Mouse (Mus musculus): Measurements from ENCODE around the gene Mdm1. TPM values are rescaled to one million over a fixed set of nuclear protein-coding genes. Genes with fewer than 3 reads are reported as not detected.

The Mdm1 gene
- polyA plus RNA-seq, 1 experiment from 2014 or later, result 32.0 TPM

GRCm38 (mm10) chr10:118110006-118110920 is 31.3 kb upstream of the Mdm1 start:
- no peak overlapping the region for H3K4me2 ChIP-seq
- 15% methylated on average over 8 of the region's 8 CpGs for WGBS
- ATAC-seq (replicated peaks), result no peak

DNA sequence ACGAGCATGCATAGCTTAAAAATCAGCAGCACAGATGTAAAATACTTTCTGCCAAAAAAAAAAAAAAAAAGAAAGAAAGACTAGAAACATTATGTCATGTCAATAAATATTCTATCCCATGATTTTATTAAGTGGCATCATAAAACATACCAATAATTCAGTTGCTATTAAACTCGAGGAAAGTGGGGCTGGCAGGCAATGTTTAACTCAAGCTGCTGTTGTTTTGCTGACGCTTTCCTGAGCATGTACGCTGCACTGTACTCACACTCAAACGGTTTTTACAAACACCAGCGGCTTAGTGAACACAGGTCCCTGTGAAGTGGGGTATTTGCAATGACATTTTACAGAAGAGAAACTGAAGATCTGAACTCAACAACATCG is 30.7 kb upstream of the Mdm1 start:
- no peak for ATAC-seq (replicated peaks)
- H3K27ac ChIP-seq, result no peak overlapping the region
- no peak overlapping the region for H3K9ac ChIP-seq
- H3K9me3 ChIP-seq, result no peaks in the 10 kb centered on the region
- H3K27me3 ChIP-seq (replicated peaks), result no peaks in the 10 kb centered on the region; the same call in 1 of the 2 replicates
- peaks cover 17% of the 10 kb centered on the region; the same call in 1 of the 2 replicates for H3K4me1 ChIP-seq
- H3K36me3 ChIP-seq (replicated peaks), result no peaks in the 10 kb centered on the region
- H3K4me2 ChIP-seq, result no peak overlapping the region
- no peak overlapping the region for H3K4me3 ChIP-seq
- 81% methylated on average over 7 of the region's 7 CpGs for WGBS

More at GRCm38 (mm10) chr10:118110006-118110920, 31.3 kb upstream of the Mdm1 start:
- Histone ChIP-seq H3K4me1 (peaks cover 17% of the 10 kb centered on the region; the same call in 1 of the 2 replicates), H3K36me3 (replicated peaks) (no peaks in the 10 kb centered on the region), H3K27ac (no peak overlapping the region), H3K27me3 (replicated peaks) (no peaks in the 10 kb centered on the region; the same call in 1 of the 2 replicates), H3K9ac (no peak overlapping the region), H3K4me3 (no peak overlapping the region), H3K9me3 (no peaks in the 10 kb centered on the region)

GRCm38 (mm10) chr10:118111621-118112020 is 30.0 kb upstream of the Mdm1 start:
- 21% methylated on average over 7 of the region's 7 CpGs for WGBS
- Histone ChIP-seq H3K9me3 (no peaks in the 10 kb centered on the region), H3K27ac (no peak overlapping the region), H3K4me2 (no peak overlapping the region), H3K36me3 (replicated peaks) (no peaks in the 10 kb centered on the region), H3K4me3 (no peak overlapping the region), H3K9ac (no peak overlapping the region), H3K4me1 (peaks cover 17% of the 10 kb centered on the region; the same call in 1 of the 2 replicates), H3K27me3 (replicated peaks) (no peaks in the 10 kb centered on the region)
- ATAC-seq (replicated peaks), result no peak

DNA sequence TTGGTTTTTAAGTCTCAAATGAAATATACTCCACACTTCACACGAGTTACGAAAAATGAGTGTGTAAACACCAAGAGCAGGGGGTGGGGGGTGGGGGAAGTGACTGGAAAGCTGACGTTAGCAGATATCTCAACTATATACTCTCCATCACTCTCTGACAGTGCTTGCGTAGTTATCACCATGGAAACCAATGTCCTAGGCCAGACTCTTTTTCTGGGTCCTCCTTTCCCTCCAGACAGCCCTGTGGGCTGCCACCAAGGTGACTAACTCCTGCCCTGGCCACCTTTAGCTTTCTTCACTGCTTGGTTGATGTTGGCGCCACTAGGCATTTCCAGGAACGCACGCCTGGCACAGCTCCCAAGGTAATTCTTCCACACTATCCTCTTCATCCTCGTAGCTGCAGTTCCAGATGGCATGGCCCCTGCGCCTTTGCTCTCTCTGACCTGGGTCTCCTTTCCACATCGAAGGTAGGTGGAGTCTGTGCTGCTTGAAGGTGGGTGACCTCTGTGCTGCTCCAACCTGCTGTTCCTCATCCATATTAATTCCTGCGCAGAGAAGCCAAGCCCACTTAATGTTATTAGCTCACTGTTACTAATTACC is 29.2 kb upstream of the Mdm1 start:
- no peaks in the 10 kb centered on the region for H3K9me3 ChIP-seq
- ATAC-seq (replicated peaks), result no peak
- no peak overlapping the region for H3K9ac ChIP-seq
- no peak overlapping the region for H3K27ac ChIP-seq
- H3K4me2 ChIP-seq, result no peak overlapping the region
- 72% methylated on average over 11 of the region's 11 CpGs for WGBS
- no peaks in the 10 kb centered on the region for H3K27me3 ChIP-seq (replicated peaks)
- H3K36me3 ChIP-seq (replicated peaks), result no peaks in the 10 kb centered on the region
- H3K4me3 ChIP-seq, result no peak overlapping the region
- H3K4me1 ChIP-seq, result peaks cover 17% of the 10 kb centered on the region; the same call in 1 of the 2 replicates

GRCm38 (mm10) chr10:118113256-118113682 is 28.3 kb upstream of the Mdm1 start:
- no peak for ATAC-seq (replicated peaks)
- H3K4me2 ChIP-seq, result no peak overlapping the region
- peaks cover 17% of the 10 kb centered on the region; the same call in 1 of the 2 replicates for H3K4me1 ChIP-seq
- no peaks in the 10 kb centered on the region for H3K27me3 ChIP-seq (replicated peaks)
- H3K36me3 ChIP-seq (replicated peaks), result no peaks in the 10 kb centered on the region
- no peak overlapping the region for H3K4me3 ChIP-seq
- no peak overlapping the region for H3K9ac ChIP-seq
- WGBS, result 58% methylated on average over 9 of the region's 9 CpGs
- H3K9me3 ChIP-seq, result no peaks in the 10 kb centered on the region
- no peak overlapping the region for H3K27ac ChIP-seq

DNA sequence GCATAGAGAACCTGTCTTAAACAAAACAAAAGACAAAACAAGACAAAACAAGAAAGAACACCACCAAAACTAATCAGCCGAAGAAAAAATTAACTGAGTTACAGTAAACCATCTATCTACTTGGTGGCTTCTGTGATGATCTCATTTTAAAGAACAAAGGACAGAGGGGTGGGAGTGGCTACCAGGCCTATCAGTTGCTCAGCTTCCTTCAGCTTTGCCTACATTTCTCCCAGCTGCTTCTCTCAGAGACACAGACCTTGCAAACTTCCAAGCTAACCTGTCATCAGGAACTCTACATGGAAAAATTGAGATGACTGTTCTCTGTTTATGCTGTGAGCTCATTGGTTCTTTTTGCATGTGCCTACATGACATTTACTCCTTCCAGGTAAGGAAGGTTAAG is 27.3 kb upstream of the Mdm1 start:
- H3K4me3 ChIP-seq, result no peak overlapping the region
- no peak overlapping the region for H3K27ac ChIP-seq
- 94% methylated on average over 1 of the region's 1 CpGs for WGBS
- no peaks in the 10 kb centered on the region for H3K36me3 ChIP-seq (replicated peaks)
- peaks cover 17% of the 10 kb centered on the region; the same call in 1 of the 2 replicates for H3K4me1 ChIP-seq
- H3K9ac ChIP-seq, result no peak overlapping the region
- ATAC-seq (replicated peaks), result no peak
- H3K4me2 ChIP-seq, result no peak overlapping the region
- H3K9me3 ChIP-seq, result no peaks in the 10 kb centered on the region
- no peaks in the 10 kb centered on the region for H3K27me3 ChIP-seq (replicated peaks)

GRCm38 (mm10) chr10:118116456-118116855 is 25.2 kb upstream of the Mdm1 start:
- no peak for ATAC-seq (replicated peaks)
- Histone ChIP-seq H3K27me3 (replicated peaks) (no peaks in the 10 kb centered on the region), H3K9ac (no peak overlapping the region), H3K27ac (no peak overlapping the region), H3K9me3 (no peaks in the 10 kb centered on the region), H3K4me3 (no peak overlapping the region), H3K36me3 (replicated peaks) (no peaks in the 10 kb centered on the region), H3K4me1 (peaks cover 18% of the 10 kb centered on the region), H3K4me2 (no peak overlapping the region)
- 93% methylated on average over 2 of the region's 2 CpGs for WGBS

DNA sequence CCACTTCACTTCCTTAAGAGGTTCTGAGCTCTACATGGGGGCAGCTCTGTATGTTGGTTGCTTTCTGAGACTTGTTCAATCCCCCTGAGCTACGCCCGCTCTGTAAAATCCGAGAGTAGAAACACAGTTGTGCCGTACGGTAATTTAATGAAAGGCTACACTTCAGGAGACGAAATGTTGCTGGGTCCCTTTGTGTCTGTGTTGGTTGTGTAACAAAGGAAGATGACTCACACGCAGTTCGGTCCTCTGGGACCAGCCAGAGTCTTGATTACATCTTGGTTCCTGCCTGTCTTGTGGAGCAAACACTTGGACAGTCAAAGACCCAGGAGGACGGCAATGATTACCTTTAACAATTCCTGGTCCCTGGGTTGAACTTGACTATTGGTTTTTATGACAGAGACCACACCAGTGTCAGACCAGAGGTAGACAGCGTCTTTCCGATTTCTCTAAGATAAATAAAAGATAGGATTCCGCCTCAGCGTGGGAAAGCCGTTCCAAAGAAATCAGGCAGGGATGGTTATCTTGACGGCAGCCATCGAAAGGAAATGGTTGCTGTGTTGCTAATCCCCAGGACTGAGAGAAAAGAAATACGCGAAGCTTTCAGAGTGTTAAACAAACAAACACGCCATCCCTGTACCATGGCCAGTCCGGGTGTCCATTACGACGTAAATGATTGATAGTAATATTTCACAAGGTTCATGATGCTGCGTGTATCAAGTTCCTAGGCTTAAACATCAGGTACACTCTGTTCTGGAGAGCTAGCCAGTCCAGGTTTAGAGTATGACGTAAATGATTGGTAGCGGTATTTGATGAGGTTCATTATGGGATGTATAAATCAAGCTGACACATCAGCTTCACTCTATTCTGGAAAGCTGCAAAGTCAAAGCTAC is 20.3 kb upstream of the Mdm1 start:
- Histone ChIP-seq H3K4me2 (peak overlapping the region; percentile 33), H3K27ac (peak overlapping the region; percentile 39; the same call in 1 of the 2 replicates), H3K9ac (no peak overlapping the region), H3K9me3 (no peaks in the 10 kb centered on the region), H3K27me3 (replicated peaks) (no peaks in the 10 kb centered on the region), H3K36me3 (replicated peaks) (no peaks in the 10 kb centered on the region), H3K4me1 (peaks cover 6% of the 10 kb centered on the region), H3K4me3 (no peak overlapping the region)
- 68% methylated on average over 25 of the region's 25 CpGs for WGBS
- ATAC-seq (replicated peaks), result peak; percentile 32; the same call in 1 of the 2 replicates

DNA sequence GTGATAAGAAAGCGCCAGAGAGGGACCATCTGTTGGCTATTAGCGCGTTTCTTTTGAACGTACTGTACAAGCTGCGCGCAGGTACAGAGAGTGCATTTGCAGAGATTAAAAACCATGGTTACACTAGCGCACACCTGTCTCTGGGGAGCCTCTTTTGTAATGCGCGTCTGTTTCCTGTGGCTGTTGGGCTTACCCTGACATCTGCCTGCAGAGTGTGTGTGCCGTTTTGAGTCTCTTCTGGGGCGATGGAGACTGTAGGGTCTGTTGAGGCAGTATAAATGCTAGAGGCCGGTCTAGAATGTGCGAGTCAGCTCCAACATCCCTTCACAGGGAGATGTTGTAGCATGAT is 19.7 kb upstream of the Mdm1 start:
- WGBS, result 19% methylated on average over 13 of the region's 13 CpGs
- Histone ChIP-seq H3K27me3 (replicated peaks) (no peaks in the 10 kb centered on the region), H3K4me1 (peaks cover 6% of the 10 kb centered on the region), H3K36me3 (replicated peaks) (no peaks in the 10 kb centered on the region), H3K27ac (peak overlapping the region; percentile 39), H3K9ac (no peak overlapping the region), H3K9me3 (no peaks in the 10 kb centered on the region), H3K4me3 (no peak overlapping the region), H3K4me2 (peak overlapping the region; percentile 33)
- ATAC-seq (replicated peaks), result peak; percentile 92

- WGBS, result 78% methylated on average over 11 of the region's 11 CpGs
- Histone ChIP-seq H3K9ac (no peak overlapping the region), H3K27me3 (replicated peaks) (no peaks in the 10 kb centered on the region), H3K4me2 (no peak overlapping the region), H3K4me1 (peaks cover 6% of the 10 kb centered on the region), H3K9me3 (no peaks in the 10 kb centered on the region), H3K27ac (no peak overlapping the region), H3K4me3 (no peak overlapping the region), H3K36me3 (replicated peaks) (no peaks in the 10 kb centered on the region)
- no peak for ATAC-seq (replicated peaks)
Observed at GRCm38 (mm10) chr10:118122441-118123162, 19.0 kb upstream of the Mdm1 start.

- H3K27me3 ChIP-seq (replicated peaks), result no peaks in the 10 kb centered on the region; the same call in 1 of the 2 replicates
- no peak for ATAC-seq (replicated peaks)
- H3K4me3 ChIP-seq, result no peak overlapping the region
- no peak overlapping the region for H3K27ac ChIP-seq
- no peak overlapping the region for H3K4me2 ChIP-seq
- H3K9ac ChIP-seq, result no peak overlapping the region
- H3K36me3 ChIP-seq (replicated peaks), result no peaks in the 10 kb centered on the region
- WGBS, result 92% methylated on average over 7 of the region's 7 CpGs
- no peaks in the 10 kb centered on the region for H3K9me3 ChIP-seq
- peaks cover 6% of the 10 kb centered on the region for H3K4me1 ChIP-seq
Observed at GRCm38 (mm10) chr10:118125236-118125635, 16.4 kb upstream of the Mdm1 start.

Measured in midbrain, embryonic 15.5 days (tissue).